Mouse (Mus musculus) neural tube, embryonic 15.5 days (tissue): Measurements from ENCODE around the gene Atp6v1d. TPM values are rescaled to one million over a fixed set of nuclear protein-coding genes. Genes with fewer than 3 reads are reported as not detected.
A peak's percentile ranks its signal among the peaks of the same experiment; 100 is the strongest.

Source experiments
- ATAC-seq: fragments of 200-750 bp; cut with Nextera tagmentation; 2 replicates; pipeline ENCODE4 v1.8.0; 2017; ENCODE audit warnings: mild to moderate bottlenecking, moderate TSS enrichment, moderate library complexity; ENCODE audit not compliant: low FRiP score
- H3K27ac ChIP-seq: fragments of 300-500 bp; sonication (generic); replicated peaks from 2 replicates; pipeline ENCODE4 v1.5.1; 2015; ENCODE audit warnings: mild to moderate bottlenecking, inconsistent platforms
- H3K27me3 ChIP-seq: fragments of 300-500 bp; sonication (generic); replicated peaks from 2 replicates; pipeline ENCODE4 v1.6.1; 2015; ENCODE audit warnings: inconsistent platforms
- H3K36me3 ChIP-seq: fragments of 300-500 bp; sonication (generic); 2 replicates; pipeline ENCODE4 v1.6.1; 2015; ENCODE audit warnings: inconsistent platforms
- H3K4me1 ChIP-seq: fragments of 300-500 bp; sonication (generic); 2 replicates; pipeline ENCODE4 v1.6.1; 2015; ENCODE audit warnings: inconsistent platforms
- H3K4me2 ChIP-seq: fragments of 300-500 bp; sonication (generic); 2 replicates; pipeline ENCODE4 v1.6.1; 2015; ENCODE audit warnings: inconsistent platforms, mild to moderate bottlenecking, moderate library complexity
- H3K4me3 ChIP-seq: fragments of 300-500 bp; sonication (generic); replicated peaks from 2 replicates; pipeline ENCODE4 v1.5.1; 2015; ENCODE audit warnings: mild to moderate bottlenecking, inconsistent platforms
- H3K9ac ChIP-seq: fragments of 300-500 bp; sonication (generic); replicated peaks from 2 replicates; pipeline ENCODE4 v1.6.1; 2015; ENCODE audit warnings: mild to moderate bottlenecking, inconsistent platforms
- H3K9me3 ChIP-seq: fragments of 300-500 bp; sonication (generic); replicated peaks from 2 replicates; pipeline ENCODE4 v1.6.1; 2016; ENCODE audit warnings: inconsistent platforms
- WGBS: fragments of 180-500 bp; shearing (Covaris S2); methylation state at CpG from one replicate; pipeline ENCODE4 v1.1.7; 2015; ENCODE audit warnings: mixed read lengths; 5-methylcytosine and 5-hydroxymethylcytosine counted together
- polyA plus RNA-seq: library from polyadenylated mRNA; unstranded; fragments of >200 nt; fragmentation: Nextera tagmentation; extraction: Ambion mirVana; gene quantifications from 2 replicates; pipeline ENCODE4 v1.2.1, GENCODE M21; 2015

Gene Atp6v1d
- polyA plus RNA-seq, 1 experiment from 2014 or later = 125 TPM

- peaks cover 5% of the 10 kb centered on the region for H3K4me1 ChIP-seq
- no peak overlapping the region for H3K27ac ChIP-seq
- H3K4me3 ChIP-seq = no peak overlapping the region
- no peaks in the 10 kb centered on the region for H3K27me3 ChIP-seq
- WGBS = 98% methylated on average over 1 of the region's 1 CpGs
- no peak overlapping the region for H3K4me2 ChIP-seq
- H3K9ac ChIP-seq = no peak overlapping the region
- no peak for ATAC-seq
- H3K36me3 ChIP-seq = peaks cover 24% of the 10 kb centered on the region
- H3K9me3 ChIP-seq = no peaks in the 10 kb centered on the region
Measured at GRCm38 (mm10) chr12:78868115-78868514, 6.7 kb upstream of the Atp6v1d start.

GRCm38 (mm10) chr12:78865434-78865833 lies 4.0 kb upstream of the Atp6v1d start:
- no peak overlapping the region for H3K4me2 ChIP-seq
- no peaks in the 10 kb centered on the region for H3K27me3 ChIP-seq
- H3K27ac ChIP-seq = no peak overlapping the region
- no peaks in the 10 kb centered on the region for H3K9me3 ChIP-seq
- 95% methylated on average over 1 of the region's 1 CpGs for WGBS
- no peak overlapping the region for H3K9ac ChIP-seq
- H3K4me1 ChIP-seq = peaks cover 16% of the 10 kb centered on the region
- H3K36me3 ChIP-seq = peaks cover 13% of the 10 kb centered on the region
- no peak for ATAC-seq
- H3K4me3 ChIP-seq = no peak overlapping the region

GRCm38 (mm10) chr12:78862254-78862730 lies 854 bp upstream of the Atp6v1d start:
- Histone ChIP-seq H3K4me3 (peak overlapping the region; percentile 96), H3K9me3 (no peaks in the 10 kb centered on the region), H3K27me3 (no peaks in the 10 kb centered on the region), H3K36me3 (0 out of 2 replicates have a peak, but pooled peaks cover 8% of the 10 kb centered on the region), H3K4me2 (peak overlapping the region; percentile 60), H3K27ac (peak overlapping the region; percentile 91), H3K4me1 (peaks cover 45% of the 10 kb centered on the region), H3K9ac (peak overlapping the region; percentile 81)
- WGBS = under 1% methylated on average over 22 of the region's 22 CpGs
- no peak; the same call in 1 of the 2 replicates for ATAC-seq

GRCm38 (mm10) chr12:78860921-78861495 lies 430 bp downstream of the Atp6v1d start:
- peak; percentile 43; the same call in 1 of the 2 replicates for ATAC-seq
- under 1% methylated on average over 30 of the region's 30 CpGs for WGBS
- Histone ChIP-seq H3K36me3 (peaks cover 12% of the 10 kb centered on the region), H3K9me3 (no peaks in the 10 kb centered on the region), H3K4me3 (peak overlapping the region; percentile 96), H3K27ac (peak overlapping the region; percentile 80), H3K4me2 (peak overlapping the region; percentile 92), H3K4me1 (peaks cover 45% of the 10 kb centered on the region), H3K27me3 (no peaks in the 10 kb centered on the region), H3K9ac (peak overlapping the region; percentile 76)

DNA sequence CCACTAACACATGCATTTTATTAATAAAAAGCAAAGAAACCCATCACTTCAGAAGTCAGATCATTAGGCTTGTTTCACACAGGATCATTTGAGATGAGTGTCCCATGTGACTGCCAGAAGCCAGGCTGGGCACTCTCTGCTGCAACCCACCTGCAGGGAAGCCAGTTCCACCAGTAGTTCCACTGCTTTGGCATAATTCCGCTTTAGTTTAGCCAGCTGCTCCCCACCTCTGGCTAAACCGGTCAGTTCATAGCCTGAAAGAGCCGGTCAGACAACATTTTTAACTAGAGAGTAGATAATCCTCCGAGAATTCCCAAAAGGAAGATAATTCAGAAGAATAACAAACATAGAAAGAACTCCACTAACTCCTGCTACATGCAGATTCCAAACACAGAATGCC lies 13.2 kb downstream of the Atp6v1d start:
- H3K9me3 ChIP-seq = no peaks in the 10 kb centered on the region
- no peak overlapping the region for H3K27ac ChIP-seq
- H3K4me3 ChIP-seq = no peak overlapping the region
- H3K9ac ChIP-seq = no peak overlapping the region
- no peaks in the 10 kb centered on the region for H3K4me1 ChIP-seq
- 98% methylated on average over 4 of the region's 4 CpGs for WGBS
- peaks cover 64% of the 10 kb centered on the region for H3K36me3 ChIP-seq
- no peak overlapping the region for H3K4me2 ChIP-seq
- no peak for ATAC-seq
- H3K27me3 ChIP-seq = no peaks in the 10 kb centered on the region

GRCm38 (mm10) chr12:78842429-78842828 lies 19.0 kb downstream of the Atp6v1d start:
- no peak for ATAC-seq
- no peaks in the 10 kb centered on the region for H3K4me1 ChIP-seq
- H3K27me3 ChIP-seq = no peaks in the 10 kb centered on the region
- H3K36me3 ChIP-seq = peaks cover 68% of the 10 kb centered on the region
- 95% methylated on average over 1 of the region's 1 CpGs for WGBS
- no peak overlapping the region for H3K27ac ChIP-seq
- H3K9me3 ChIP-seq = no peaks in the 10 kb centered on the region
- H3K4me3 ChIP-seq = no peak overlapping the region
- no peak overlapping the region for H3K4me2 ChIP-seq
- H3K9ac ChIP-seq = no peak overlapping the region

DNA sequence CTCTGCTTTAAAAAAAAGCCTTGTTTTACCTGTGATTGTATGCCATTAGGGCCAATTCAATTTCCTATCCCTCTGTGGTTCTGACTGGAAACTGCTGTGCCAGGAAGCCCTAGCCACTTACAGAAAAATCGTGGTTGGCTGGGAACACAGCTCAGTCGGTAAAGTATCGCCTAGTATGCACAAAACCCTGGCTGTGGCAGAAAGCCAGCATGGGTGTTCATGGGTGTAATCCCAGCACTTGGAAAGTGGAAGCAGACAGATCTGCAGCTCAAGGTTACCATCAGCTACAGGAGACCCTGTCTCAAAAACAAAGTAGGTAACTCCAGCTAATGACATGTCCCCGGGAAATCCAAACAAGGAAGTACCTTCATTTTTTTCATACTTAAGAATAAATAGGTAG lies 21.5 kb downstream of the Atp6v1d start:
- H3K27me3 ChIP-seq = no peaks in the 10 kb centered on the region
- no peaks in the 10 kb centered on the region for H3K4me1 ChIP-seq
- WGBS = 88% methylated on average over 4 of the region's 4 CpGs
- H3K9me3 ChIP-seq = no peaks in the 10 kb centered on the region
- H3K27ac ChIP-seq = no peak overlapping the region
- H3K36me3 ChIP-seq = peaks cover 65% of the 10 kb centered on the region
- no peak overlapping the region for H3K4me2 ChIP-seq
- ATAC-seq = no peak
- no peak overlapping the region for H3K9ac ChIP-seq
- H3K4me3 ChIP-seq = no peak overlapping the region

- no peaks in the 10 kb centered on the region for H3K4me1 ChIP-seq
- H3K36me3 ChIP-seq = peaks cover 33% of the 10 kb centered on the region
- no peak overlapping the region for H3K4me3 ChIP-seq
- no peak for ATAC-seq
- no peak overlapping the region for H3K27ac ChIP-seq
- H3K4me2 ChIP-seq = no peak overlapping the region
- H3K27me3 ChIP-seq = no peaks in the 10 kb centered on the region
- no peak overlapping the region for H3K9ac ChIP-seq
- no peaks in the 10 kb centered on the region for H3K9me3 ChIP-seq
- WGBS = 85% methylated on average over 2 of the region's 2 CpGs
Measured at GRCm38 (mm10) chr12:78834496-78834895, 26.9 kb downstream of the Atp6v1d start.

DNA sequence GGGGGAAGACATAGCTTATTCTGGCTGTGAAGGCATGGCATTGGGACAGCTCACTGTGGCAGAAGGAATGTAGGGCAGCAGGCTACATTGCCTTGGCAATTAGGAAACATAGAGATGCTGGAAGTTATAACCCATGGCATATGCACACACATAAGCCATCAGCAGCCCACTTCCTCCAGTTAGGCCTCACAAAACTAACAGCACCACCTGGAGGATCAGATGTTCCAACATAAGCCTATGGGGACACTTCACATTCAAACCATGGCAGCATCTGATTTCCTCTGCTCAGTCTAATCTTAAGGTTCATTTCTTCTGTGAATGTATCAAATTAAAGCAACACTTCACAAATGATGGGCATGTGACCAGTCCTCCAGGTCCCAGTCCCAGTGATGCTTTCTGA lies 47.0 kb downstream of the Atp6v1d start:
- no peaks in the 10 kb centered on the region for H3K27me3 ChIP-seq
- no peak for ATAC-seq
- H3K9ac ChIP-seq = no peak overlapping the region
- no peak overlapping the region for H3K4me3 ChIP-seq
- no peaks in the 10 kb centered on the region for H3K36me3 ChIP-seq
- no peaks in the 10 kb centered on the region for H3K4me1 ChIP-seq
- H3K27ac ChIP-seq = no peak overlapping the region
- no peak overlapping the region for H3K4me2 ChIP-seq
- no peaks in the 10 kb centered on the region for H3K9me3 ChIP-seq

- H3K4me3 ChIP-seq = no peak overlapping the region
- no peak overlapping the region for H3K9ac ChIP-seq
- H3K9me3 ChIP-seq = no peaks in the 10 kb centered on the region
- H3K4me2 ChIP-seq = no peak overlapping the region
- H3K36me3 ChIP-seq = peaks cover 4% of the 10 kb centered on the region; the same call in 1 of the 2 replicates
- no peak for ATAC-seq
- no peaks in the 10 kb centered on the region for H3K4me1 ChIP-seq
- no peak overlapping the region for H3K27ac ChIP-seq
- H3K27me3 ChIP-seq = no peaks in the 10 kb centered on the region
Measured at GRCm38 (mm10) chr12:78801836-78802235, 59.6 kb downstream of the Atp6v1d start.

DNA sequence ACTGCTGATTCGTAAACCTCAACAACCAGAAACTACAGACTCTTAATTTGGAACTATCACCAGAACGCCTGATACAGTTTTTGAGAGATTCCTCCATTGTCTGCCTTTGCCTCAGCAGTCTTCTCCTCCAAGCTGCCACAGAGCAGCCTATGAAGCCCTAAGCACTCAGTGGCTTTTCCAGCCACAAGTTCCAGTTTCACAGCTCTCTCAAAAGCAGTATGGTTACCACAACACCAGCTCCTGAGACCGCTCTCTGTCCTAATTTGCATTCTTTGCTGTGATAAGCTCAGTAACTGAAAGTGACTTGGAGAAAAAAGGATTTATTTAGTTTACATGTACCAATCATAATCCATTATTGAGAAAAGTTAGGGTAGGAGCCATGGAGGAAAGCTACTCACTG lies 61.4 kb downstream of the Atp6v1d start:
- Histone ChIP-seq H3K9ac (no peak overlapping the region), H3K36me3 (peaks cover 4% of the 10 kb centered on the region; the same call in 1 of the 2 replicates), H3K4me3 (no peak overlapping the region), H3K27me3 (no peaks in the 10 kb centered on the region), H3K4me1 (no peaks in the 10 kb centered on the region), H3K9me3 (no peaks in the 10 kb centered on the region), H3K4me2 (no peak overlapping the region), H3K27ac (no peak overlapping the region)
- 91% methylated on average over 3 of the region's 3 CpGs for WGBS
- ATAC-seq = no peak

DNA sequence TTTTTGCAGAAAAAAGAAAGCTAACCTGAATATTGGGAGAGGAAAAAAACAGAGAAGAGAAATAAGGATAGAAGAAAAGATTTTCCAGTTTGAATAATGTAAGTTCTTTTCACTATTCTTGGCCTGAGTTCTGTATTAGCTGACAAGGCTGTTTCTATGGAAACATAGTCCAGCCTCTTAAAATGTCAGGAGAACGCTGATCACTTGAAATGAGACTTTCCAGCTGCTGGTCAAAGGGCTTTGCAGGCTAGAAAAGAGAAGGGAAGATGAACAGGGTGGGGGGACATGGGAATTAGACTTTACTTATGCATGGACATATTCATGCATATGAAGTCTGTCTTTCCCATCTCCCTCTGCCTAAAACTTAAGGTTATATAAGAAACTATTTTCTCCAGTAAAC lies 67.2 kb downstream of the Atp6v1d start:
- Histone ChIP-seq H3K27ac (no peak overlapping the region), H3K9me3 (no peaks in the 10 kb centered on the region), H3K4me1 (no peaks in the 10 kb centered on the region), H3K9ac (no peak overlapping the region), H3K27me3 (no peaks in the 10 kb centered on the region), H3K4me2 (no peak overlapping the region), H3K4me3 (no peak overlapping the region), H3K36me3 (peaks cover 4% of the 10 kb centered on the region; the same call in 1 of the 2 replicates)
- no peak for ATAC-seq
- WGBS = 3% methylated on average over 1 of the region's 1 CpGs
